Mouse (Mus musculus) spleen, adult 2 months (tissue): ENCODE measurements around the gene Kcnc3. TPM values are rescaled to one million over a fixed set of nuclear protein-coding genes. Genes with fewer than 3 reads are reported as not detected.

Source experiments
- DNase-seq, 2 experiments: peaks; one replicate each; pipeline versions ENCODE4 v3.0.0 to v3.0.0-alpha.2; 2012 to 2021; ENCODE audit warnings: low spot score in 2 of 2, low read depth in 1 of 2
- H3K27ac ChIP-seq: fragments of 200-500 bp; 2 replicates; pipeline ENCODE4 v1.5.1; 2012; ENCODE audit warnings: low read length, inconsistent platforms; ENCODE audit not compliant: insufficient read depth
- H3K27me3 ChIP-seq: fragments of 200-500 bp; 2 replicates; pipeline ENCODE4 v1.6.1; 2012; ENCODE audit warnings: mild to moderate bottlenecking, moderate library complexity, low read length, inconsistent platforms; ENCODE audit not compliant: control insufficient read depth, insufficient read depth
- H3K36me3 ChIP-seq: fragments of 200-500 bp; 2 replicates; pipeline ENCODE4 v1.6.1; 2012; ENCODE audit warnings: mild to moderate bottlenecking, low read length, inconsistent platforms; ENCODE audit not compliant: control insufficient read depth, insufficient read depth
- H3K4me1 ChIP-seq: fragments of 200-500 bp; 2 replicates; pipeline ENCODE4 v1.6.1; 2011; ENCODE audit warnings: inconsistent platforms; ENCODE audit not compliant: control insufficient read depth, insufficient read depth, insufficient read length
- H3K4me3 ChIP-seq: fragments of 200-500 bp; 2 replicates; pipeline ENCODE4 v1.5.1; 2011; ENCODE audit warnings: mild to moderate bottlenecking, inconsistent platforms; ENCODE audit not compliant: insufficient read depth, insufficient read length; ENCODE audit errors: extremely low read depth
- CTCF ChIP-seq: fragments of 200-500 bp; IDR thresholded peaks from 2 replicates; pipeline ENCODE4 v1.5.1; 2011; ENCODE audit warnings: mild to moderate bottlenecking, inconsistent platforms; ENCODE audit not compliant: insufficient read depth, insufficient read length, insufficient replicate concordance; ENCODE audit errors: extremely low read depth
- POLR2A ChIP-seq: fragments of 200-500 bp; IDR thresholded peaks from 2 replicates; pipeline ENCODE4 v1.6.1; 2011; ENCODE audit warnings: low read depth, low read length, inconsistent platforms
- WGBS: fragments of 180-500 bp; shearing (Covaris S2); methylation state at CpG from one replicate; pipeline ENCODE4 v1.1.7; 2018; 5-methylcytosine and 5-hydroxymethylcytosine counted together
- polyA plus RNA-seq: library from polyadenylated mRNA; depleted of rRNA; stranded (reverse); fragments of >200 nt; gene quantifications from 2 replicates; pipeline ENCODE4 v1.2.3, GENCODE M21; 2012

Kcnc3 gene
- polyA plus RNA-seq, 1 experiment: 3.5 TPM

- H3K27me3 ChIP-seq: no peaks in the 10 kb centered on the region
- H3K36me3 ChIP-seq: no peaks in the 10 kb centered on the region
- no peak overlapping the region for H3K27ac ChIP-seq
- WGBS: 45% methylated on average over 18 of the region's 18 CpGs
- TF ChIP-seq POLR2A (no peak), CTCF (no peak)
- no peak overlapping the region for H3K4me3 ChIP-seq
- no peaks in the 10 kb centered on the region for H3K4me1 ChIP-seq
- no peak for DNase-seq
These were observed 33.5 kb downstream of the Kcnc3 start for GRCm38 (mm10) chr7:44623714-44624542.

GRCm38 (mm10) chr7:44624543-44624826, 34.0 kb downstream of the Kcnc3 start:
- TF ChIP-seq CTCF: no peak
- TF ChIP-seq POLR2A: no peak
- no peak for DNase-seq
- H3K27ac ChIP-seq: no peak overlapping the region
- no peak overlapping the region for H3K4me3 ChIP-seq
- H3K27me3 ChIP-seq: no peaks in the 10 kb centered on the region
- 61% methylated on average over 3 of the region's 3 CpGs for WGBS
- H3K4me1 ChIP-seq: no peaks in the 10 kb centered on the region
- no peaks in the 10 kb centered on the region for H3K36me3 ChIP-seq

- Histone ChIP-seq H3K27ac (no peak overlapping the region), H3K4me3 (no peak overlapping the region), H3K4me1 (no peaks in the 10 kb centered on the region), H3K36me3 (no peaks in the 10 kb centered on the region), H3K27me3 (no peaks in the 10 kb centered on the region)
- DNase-seq: no peak
- 55% methylated on average over 14 of the region's 14 CpGs for WGBS
- no peak for TF ChIP-seq CTCF
- TF ChIP-seq POLR2A: no peak
These were observed 34.4 kb downstream of the Kcnc3 start for GRCm38 (mm10) chr7:44624828-44625227.

- H3K27ac ChIP-seq: no peak overlapping the region
- H3K4me3 ChIP-seq: no peak overlapping the region
- TF ChIP-seq POLR2A (no peak), CTCF (no peak)
- 84% methylated on average over 13 of the region's 13 CpGs for WGBS
- H3K27me3 ChIP-seq: no peaks in the 10 kb centered on the region
- no peak for DNase-seq
- no peaks in the 10 kb centered on the region for H3K4me1 ChIP-seq
- H3K36me3 ChIP-seq: no peaks in the 10 kb centered on the region
These were observed 35.0 kb downstream of the Kcnc3 start for GRCm38 (mm10) chr7:44625241-44626067.

GRCm38 (mm10) chr7:44626068-44626385, 35.6 kb downstream of the Kcnc3 start:
- TF ChIP-seq CTCF: no peak
- no peak for TF ChIP-seq POLR2A
- no peaks in the 10 kb centered on the region for H3K27me3 ChIP-seq
- no peak overlapping the region for H3K4me3 ChIP-seq
- 59% methylated on average over 1 of the region's 1 CpGs for WGBS
- no peaks in the 10 kb centered on the region for H3K36me3 ChIP-seq
- DNase-seq: no peak
- no peak overlapping the region for H3K27ac ChIP-seq
- H3K4me1 ChIP-seq: no peaks in the 10 kb centered on the region

- Histone ChIP-seq H3K27ac (no peak overlapping the region), H3K36me3 (no peaks in the 10 kb centered on the region), H3K27me3 (no peaks in the 10 kb centered on the region), H3K4me3 (no peak overlapping the region), H3K4me1 (no peaks in the 10 kb centered on the region)
- no peak for DNase-seq
- WGBS: 81% methylated on average over 11 of the region's 13 CpGs
- TF ChIP-seq POLR2A: no peak
- no peak for TF ChIP-seq CTCF
These were observed 36.5 kb downstream of the Kcnc3 start for GRCm38 (mm10) chr7:44626966-44627365.

- H3K27ac ChIP-seq: no peak overlapping the region
- no peaks in the 10 kb centered on the region for H3K4me1 ChIP-seq
- DNase-seq: no peak
- H3K4me3 ChIP-seq: no peak overlapping the region
- no peaks in the 10 kb centered on the region for H3K27me3 ChIP-seq
- TF ChIP-seq POLR2A (no peak), CTCF (no peak)
- WGBS: 77% methylated on average over 15 of the region's 15 CpGs
- no peaks in the 10 kb centered on the region for H3K36me3 ChIP-seq
These were observed 38.1 kb downstream of the Kcnc3 start for GRCm38 (mm10) chr7:44628402-44629034.
